Mouse (Mus musculus) olfactory bulb, adult 2 months (tissue): ENCODE results near the gene Cdk10.

Experiments used
- CTCF ChIP-seq: fragments of 200-500 bp; IDR thresholded peaks from 2 replicates; pipeline ENCODE4 v1.5.1; 2012; ENCODE audit warnings: low read depth, mild to moderate bottlenecking, low read length, moderate library complexity; ENCODE audit not compliant: insufficient read depth
- POLR2A ChIP-seq: fragments of 200-500 bp; IDR thresholded peaks from 2 replicates; pipeline ENCODE4 v1.6.1; 2012; ENCODE audit warnings: mild to moderate bottlenecking, low read depth, low read length, moderate library complexity; ENCODE audit not compliant: insufficient read depth

DNA sequence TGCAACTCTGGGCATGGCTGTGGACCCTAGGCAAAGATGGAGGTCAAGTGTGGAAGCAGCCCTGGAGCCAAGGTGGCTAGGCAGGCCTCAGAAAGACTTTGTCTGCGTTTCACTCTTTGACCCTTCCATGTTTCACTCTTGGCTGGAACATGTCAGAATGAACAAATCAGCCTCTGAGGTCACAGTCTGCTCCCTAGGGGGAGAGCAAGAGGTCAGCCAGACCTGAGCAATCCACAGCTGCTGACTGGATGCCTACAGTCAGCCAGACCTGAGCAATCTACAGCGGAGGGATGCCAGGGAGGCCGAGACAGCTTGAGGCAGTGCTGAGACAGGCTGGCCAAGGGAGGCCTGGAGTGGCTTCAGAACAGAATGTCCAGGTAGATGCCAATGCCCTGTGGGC, 43.3 kb upstream of the Cdk10 start:
- no peak for TF ChIP-seq POLR2A
- TF ChIP-seq CTCF = no peak
